Mouse (Mus musculus) heart, embryonic 11.5 days (tissue): Measurements from ENCODE around the gene Gif. TPM values are rescaled to one million over a fixed set of nuclear protein-coding genes. Genes with fewer than 3 reads are reported as not detected.
A peak's percentile ranks its signal among the peaks of the same experiment; 100 is the strongest.

ENCODE experiments used
- ATAC-seq: fragments of 200-750 bp; cut with Nextera tagmentation; replicated peaks from 2 replicates; pipeline ENCODE4 v1.8.0; 2017; ENCODE audit warnings: moderate library complexity; ENCODE audit not compliant: insufficient number of reproducible peaks, low FRiP score, low TSS enrichment
- H3K27ac ChIP-seq: fragments of 300-500 bp; sonication (generic); 2 replicates; pipeline ENCODE4 v1.5.1; 2014; ENCODE audit warnings: mild to moderate bottlenecking, low read depth, low read length
- H3K27me3 ChIP-seq: fragments of 300-500 bp; sonication (generic); 2 replicates; pipeline ENCODE4 v1.6.1; 2014; ENCODE audit warnings: mild to moderate bottlenecking, low read length, mixed read lengths; ENCODE audit not compliant: control insufficient read depth, insufficient read depth
- H3K36me3 ChIP-seq: fragments of 300-500 bp; sonication (generic); 2 replicates; pipeline ENCODE4 v1.6.1; 2014; ENCODE audit warnings: mild to moderate bottlenecking, low read length, moderate library complexity, mixed read lengths; ENCODE audit not compliant: control insufficient read depth, insufficient read depth
- H3K4me1 ChIP-seq: fragments of 300-500 bp; sonication (generic); 2 replicates; pipeline ENCODE4 v1.6.1; 2014; ENCODE audit warnings: low read length; ENCODE audit not compliant: control insufficient read depth, insufficient read depth
- H3K4me2 ChIP-seq: fragments of 300-500 bp; sonication (generic); 2 replicates; pipeline ENCODE4 v1.6.1; 2014; ENCODE audit warnings: mild to moderate bottlenecking, moderate library complexity
- H3K4me3 ChIP-seq: fragments of 300-500 bp; sonication (generic); 2 replicates; pipeline ENCODE4 v1.5.1; 2014; ENCODE audit warnings: low read depth, low read length
- H3K9ac ChIP-seq: fragments of 300-500 bp; sonication (generic); 2 replicates; pipeline ENCODE4 v1.6.1; 2014; ENCODE audit warnings: mild to moderate bottlenecking, low read depth, low read length, moderate library complexity
- H3K9me3 ChIP-seq: fragments of 300-500 bp; sonication (generic); replicated peaks from 2 replicates; pipeline ENCODE4 v1.6.1; 2016; ENCODE audit warnings: low read length; ENCODE audit not compliant: control insufficient read depth
- WGBS: fragments of 180-500 bp; shearing (Covaris S2); extraction: QIAGEN DNeasy Blood & Tissue Kit; methylation state at CpG from one replicate; pipeline ENCODE4 v1.1.7; 2014; ENCODE audit not compliant: insufficient replicate concordance; 5-methylcytosine and 5-hydroxymethylcytosine counted together
- polyA plus RNA-seq: library from polyadenylated mRNA; unstranded; fragments of >200 nt; fragmentation: Nextera tagmentation; extraction: Ambion mirVana; gene quantifications from 2 replicates; pipeline ENCODE4 v1.2.1, GENCODE M21; 2014

Gif gene
- polyA plus RNA-seq, 1 experiment from 2014 or later = not detected

DNA sequence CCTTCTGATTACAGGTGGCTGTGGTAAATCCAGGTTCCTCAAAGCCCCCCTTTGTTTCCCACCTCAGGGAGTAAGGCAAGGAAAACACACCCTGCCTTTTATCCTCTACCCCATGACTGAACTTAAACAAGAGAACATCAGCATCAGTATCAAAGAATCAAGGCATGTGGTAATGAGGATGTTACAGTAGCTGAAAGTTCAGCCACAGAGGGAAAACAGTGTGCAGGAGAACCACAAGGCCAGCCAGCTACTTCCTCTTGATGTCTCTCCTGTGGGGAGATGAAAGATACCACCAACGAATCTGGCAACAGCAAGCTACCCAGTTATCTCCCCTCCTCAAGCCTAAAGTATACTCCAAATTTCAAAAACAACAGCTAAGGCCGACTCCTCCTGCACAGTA lies 59.9 kb downstream of the Gif start:
- Histone ChIP-seq H3K9me3 (no peaks in the 10 kb centered on the region), H3K36me3 (no peaks in the 10 kb centered on the region), H3K9ac (no peak overlapping the region), H3K4me2 (no peak overlapping the region), H3K4me1 (no peaks in the 10 kb centered on the region), H3K27ac (no peak overlapping the region), H3K27me3 (no peaks in the 10 kb centered on the region), H3K4me3 (no peak overlapping the region)
- WGBS = 39% methylated on average over 2 of the region's 2 CpGs
- no peak for ATAC-seq

DNA sequence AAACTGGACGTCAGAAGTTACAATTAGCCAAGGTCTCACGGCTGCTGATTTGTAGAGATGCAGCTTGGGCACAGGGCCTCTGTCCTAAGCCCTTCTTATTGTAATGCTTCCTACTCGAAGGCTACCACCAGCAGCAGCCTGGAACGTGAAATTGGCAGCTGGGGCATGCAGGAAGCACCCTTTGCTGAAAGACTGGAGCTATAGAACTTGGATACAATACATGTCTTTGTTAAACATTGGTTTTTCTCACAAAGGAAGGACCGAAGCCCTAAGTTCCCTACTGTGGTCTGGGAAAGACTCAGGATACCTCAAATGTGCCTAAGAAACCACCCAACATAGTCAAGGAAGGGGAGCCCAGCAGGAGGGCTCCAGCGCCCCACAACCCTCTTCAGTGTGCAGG lies 60.5 kb downstream of the Gif start:
- Histone ChIP-seq H3K27me3 (no peaks in the 10 kb centered on the region), H3K4me1 (no peaks in the 10 kb centered on the region), H3K27ac (no peak overlapping the region), H3K36me3 (no peaks in the 10 kb centered on the region), H3K4me2 (no peak overlapping the region), H3K4me3 (no peak overlapping the region), H3K9ac (no peak overlapping the region), H3K9me3 (no peaks in the 10 kb centered on the region)
- ATAC-seq = no peak
- 66% methylated on average over 6 of the region's 6 CpGs for WGBS

DNA sequence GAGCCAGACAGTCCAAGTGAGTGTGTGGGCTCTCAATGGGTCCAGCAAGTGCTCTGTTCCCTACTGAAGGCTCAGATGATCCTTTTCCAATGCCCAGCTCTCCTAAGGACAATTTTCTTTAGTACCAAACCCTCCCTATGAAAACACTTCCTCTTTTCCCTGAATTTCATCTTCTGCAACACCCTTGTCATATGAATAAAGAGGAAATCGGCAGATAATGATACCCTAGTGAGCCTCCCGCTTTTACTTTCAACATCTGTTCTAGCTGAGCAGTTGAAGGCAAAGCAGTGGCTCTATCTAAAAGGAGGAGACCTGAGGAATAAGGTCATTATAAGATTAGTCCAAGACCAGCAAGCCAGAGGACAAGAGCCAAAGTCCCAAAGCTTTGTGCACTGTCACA lies 61.1 kb downstream of the Gif start:
- WGBS = 82% methylated on average over 2 of the region's 2 CpGs
- no peak overlapping the region for H3K4me3 ChIP-seq
- no peaks in the 10 kb centered on the region for H3K27me3 ChIP-seq
- no peak overlapping the region for H3K27ac ChIP-seq
- H3K9me3 ChIP-seq = no peaks in the 10 kb centered on the region
- H3K4me1 ChIP-seq = no peaks in the 10 kb centered on the region; the same call in 1 of the 2 replicates
- no peak overlapping the region for H3K4me2 ChIP-seq
- H3K9ac ChIP-seq = no peak overlapping the region
- ATAC-seq = no peak
- H3K36me3 ChIP-seq = no peaks in the 10 kb centered on the region

DNA sequence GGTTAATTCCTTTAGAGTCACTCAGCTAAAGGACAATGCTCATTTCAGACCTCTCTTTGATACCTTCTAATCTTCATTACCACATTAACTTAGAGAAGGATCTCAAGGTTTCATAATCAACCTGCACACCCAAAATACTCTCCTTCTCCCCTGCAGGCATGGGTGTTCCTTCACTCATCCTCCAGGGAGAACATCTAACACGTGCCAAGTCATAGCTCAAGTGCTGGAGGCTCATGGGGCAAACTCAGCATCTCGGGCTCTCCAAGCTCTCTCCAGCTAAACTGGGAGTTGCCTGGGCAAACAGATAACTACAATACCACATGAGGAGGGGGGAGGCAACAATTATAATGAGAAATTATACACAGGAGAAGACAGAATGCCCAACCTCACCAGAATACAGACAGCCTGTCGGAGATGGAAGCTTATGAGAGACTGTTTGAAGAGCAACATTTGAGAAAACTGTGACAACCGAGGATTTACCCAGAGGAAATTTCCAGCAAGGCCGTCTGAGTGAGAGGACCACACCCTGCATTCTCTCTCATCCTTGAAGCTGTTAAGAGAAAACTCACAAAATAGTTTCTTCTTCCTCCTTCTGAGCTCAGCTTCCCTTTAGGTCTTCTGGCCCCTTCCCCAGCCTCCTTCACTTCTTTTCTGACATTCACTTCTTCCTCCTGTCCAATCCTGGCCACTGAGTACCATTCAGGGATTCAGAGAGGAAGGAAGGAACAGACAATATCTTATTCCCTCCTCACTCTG lies 62.8 kb downstream of the Gif start:
- WGBS = 62% methylated on average over 5 of the region's 5 CpGs
- H3K27ac ChIP-seq = no peak overlapping the region

DNA sequence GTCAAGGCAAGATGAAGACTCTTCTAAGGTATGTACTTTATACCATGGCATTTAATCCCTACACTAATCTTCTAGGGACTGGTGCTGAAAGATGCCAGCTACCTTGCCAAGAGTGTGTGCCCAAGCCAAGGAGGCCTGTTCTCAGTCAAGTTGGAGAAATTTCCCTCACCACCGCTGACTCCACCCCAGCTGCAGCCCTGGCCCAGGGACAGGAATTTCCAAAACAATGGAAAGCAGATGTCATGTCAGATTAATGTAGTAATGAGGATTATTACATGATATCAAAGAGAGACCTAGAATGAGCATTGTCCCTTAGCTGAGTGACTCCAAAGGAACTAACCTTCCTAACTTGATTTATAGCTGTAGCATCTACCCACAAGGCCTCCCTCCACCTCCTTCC lies 63.5 kb downstream of the Gif start:
- no peaks in the 10 kb centered on the region for H3K36me3 ChIP-seq
- no peak for ATAC-seq
- 72% methylated on average over 1 of the region's 1 CpGs for WGBS
- H3K9me3 ChIP-seq = no peaks in the 10 kb centered on the region
- H3K4me1 ChIP-seq = no peaks in the 10 kb centered on the region; the same call in 1 of the 2 replicates
- no peaks in the 10 kb centered on the region for H3K27me3 ChIP-seq
- H3K9ac ChIP-seq = no peak overlapping the region
- no peak overlapping the region for H3K4me2 ChIP-seq
- H3K4me3 ChIP-seq = no peak overlapping the region
- H3K27ac ChIP-seq = no peak overlapping the region

More for the DNA sequence above, 62.8 kb downstream of the Gif start:
- Histone ChIP-seq H3K9me3 (no peaks in the 10 kb centered on the region), H3K27me3 (no peaks in the 10 kb centered on the region), H3K4me2 (no peak overlapping the region), H3K4me3 (no peak overlapping the region), H3K4me1 (no peaks in the 10 kb centered on the region; the same call in 1 of the 2 replicates), H3K36me3 (no peaks in the 10 kb centered on the region), H3K9ac (no peak overlapping the region)
- ATAC-seq = no peak

DNA sequence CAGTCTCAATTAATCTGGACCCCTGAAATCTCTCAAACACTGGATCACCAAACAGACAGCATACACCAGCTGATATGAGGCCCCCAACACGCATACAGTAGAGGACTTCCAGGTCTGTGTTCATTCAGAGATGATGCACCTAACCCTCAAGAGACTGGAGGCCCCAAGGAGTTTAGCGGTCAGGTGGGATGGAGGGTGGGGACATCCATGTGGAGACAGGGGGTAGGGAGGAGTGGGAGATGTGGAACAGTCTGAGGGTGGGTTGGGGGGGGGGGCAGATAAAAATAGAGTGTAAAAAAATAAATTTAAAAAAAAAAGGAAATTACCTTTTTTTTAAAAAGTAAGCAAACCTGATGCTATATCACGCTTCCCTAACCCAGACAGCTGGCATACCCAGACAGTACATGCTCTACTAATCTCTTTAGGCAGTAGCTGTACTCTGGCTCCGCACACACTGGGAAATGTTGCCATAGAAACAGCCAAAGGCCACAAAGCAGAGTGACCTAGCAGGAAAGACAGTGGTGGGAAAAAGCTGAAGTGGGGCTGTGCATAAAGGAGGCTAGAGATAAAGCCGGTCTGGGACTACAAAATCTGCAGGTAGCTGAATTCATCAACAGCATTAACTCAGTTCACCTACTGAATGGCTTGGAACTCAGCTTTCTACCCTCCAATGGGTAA lies 64.5 kb downstream of the Gif start:
- H3K4me2 ChIP-seq = no peak overlapping the region
- H3K4me1 ChIP-seq = no peaks in the 10 kb centered on the region; the same call in 1 of the 2 replicates
- peak; percentile 56 for ATAC-seq
- H3K4me3 ChIP-seq = no peak overlapping the region
- H3K36me3 ChIP-seq = no peaks in the 10 kb centered on the region
- no peak overlapping the region for H3K27ac ChIP-seq
- WGBS = 35% methylated on average over 5 of the region's 5 CpGs
- H3K9me3 ChIP-seq = no peaks in the 10 kb centered on the region
- no peaks in the 10 kb centered on the region for H3K27me3 ChIP-seq
- no peak overlapping the region for H3K9ac ChIP-seq

Other genes starting within 250 kb of the Gif start
- 0.59 and 1.4 TPM in 2 replicates for gene Ms4a6b, start 231.0 kb upstream of the Gif start, polyA plus RNA-seq
- 0.44 and 0.56 TPM in 2 replicates for gene Ms4a4d, start 210.8 kb upstream of the Gif start, polyA plus RNA-seq
- 0.87 and 1.1 TPM in 2 replicates for gene Ms4a6d, start 142.7 kb upstream of the Gif start, polyA plus RNA-seq
- gene Ms4a2, start 123.8 kb upstream of the Gif start, polyA plus RNA-seq = 0.24 TPM in 1 of 2 replicates, not detected in the other
- gene Ms4a3, start 106.7 kb upstream of the Gif start, polyA plus RNA-seq = 0.39 TPM in 1 of 2 replicates, not detected in the other
- not detected in 2 replicates for gene Oosp2, start 87.0 kb upstream of the Gif start, polyA plus RNA-seq
- gene Oosp1, start 56.4 kb upstream of the Gif start, polyA plus RNA-seq = not detected in 2 replicates
- gene Oosp3, start 50.5 kb upstream of the Gif start, polyA plus RNA-seq = not detected in 2 replicates
- 78.5 and 82.0 TPM in 2 replicates for gene Mrpl16, start 22.8 kb downstream of the Gif start, polyA plus RNA-seq
- gene Stx3, start 71.8 kb downstream of the Gif start, polyA plus RNA-seq = 8.3 and 9.9 TPM in 2 replicates
- gene Olfr1417, start 91.7 kb downstream of the Gif start, polyA plus RNA-seq = 0.15 TPM in 1 of 2 replicates, not detected in the other
- not detected in 2 replicates for gene Olfr1418, start 113.5 kb downstream of the Gif start, polyA plus RNA-seq
- not detected in 2 replicates for gene Olfr1419, start 127.6 kb downstream of the Gif start, polyA plus RNA-seq
- gene Olfr1420, start 139.0 kb downstream of the Gif start, polyA plus RNA-seq = 0.29 TPM in 1 of 2 replicates, not detected in the other
- 22.9 and 23.3 TPM in 2 replicates for gene Patl1, start 164.8 kb downstream of the Gif start, polyA plus RNA-seq
- 8.6 and 11.8 TPM in 2 replicates for gene Osbp, start 218.4 kb downstream of the Gif start, polyA plus RNA-seq